Mouse (Mus musculus): Measurements from ENCODE around the gene Ptch1.

Ptch1 gene

DNA sequence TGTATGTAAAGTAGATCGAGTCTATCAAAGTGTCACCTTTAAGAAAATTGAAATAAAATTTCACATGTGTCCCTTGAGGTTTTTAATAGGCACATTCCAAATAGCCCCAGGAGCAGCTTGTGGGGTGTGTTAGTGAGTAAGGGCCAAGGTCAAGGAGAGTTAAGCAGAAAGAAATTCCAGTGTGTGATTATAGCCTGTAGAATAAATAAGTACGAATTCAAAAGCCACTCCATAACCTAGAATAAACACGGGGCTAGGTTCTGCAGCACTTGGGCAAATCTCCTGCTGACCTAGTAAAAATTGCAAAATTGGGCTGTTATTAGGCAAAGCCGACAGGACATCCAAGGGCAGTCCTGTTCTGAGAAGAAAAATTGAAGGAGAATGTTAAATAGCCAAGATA, 38.4 kb downstream of the Ptch1 start:
- DNase-seq (ENCODE audit: low read depth), result no peak

DNA sequence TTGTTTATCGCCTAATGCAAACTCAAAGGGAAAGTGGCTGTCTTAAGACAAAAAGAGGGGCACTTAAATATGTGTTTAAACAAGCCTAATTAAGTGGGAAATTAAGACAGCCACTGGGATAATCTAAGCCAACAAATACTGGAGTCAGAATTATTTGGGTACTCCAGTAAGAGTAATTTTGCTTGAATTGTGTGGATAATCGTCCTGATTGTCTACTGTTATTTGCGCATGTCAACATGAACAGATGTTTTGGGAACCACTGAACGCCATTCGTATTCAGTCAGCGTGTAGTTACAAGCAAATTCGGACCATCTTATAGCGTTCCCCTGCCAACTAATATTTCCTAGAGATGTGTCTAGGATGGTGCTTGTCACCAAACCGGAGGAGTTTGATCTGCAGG, 42.5 kb downstream of the Ptch1 start:
- DNase-seq (ENCODE audit: low read depth), result no peak

GRCm38 (mm10) chr13:63530371-63530764, 43.0 kb downstream of the Ptch1 start:
- DNase-seq (ENCODE audit: low read depth), result no peak

GRCm38 (mm10) chr13:63529602-63530370, 43.6 kb downstream of the Ptch1 start:
- no peak for DNase-seq (ENCODE audit: low read depth)

DNA sequence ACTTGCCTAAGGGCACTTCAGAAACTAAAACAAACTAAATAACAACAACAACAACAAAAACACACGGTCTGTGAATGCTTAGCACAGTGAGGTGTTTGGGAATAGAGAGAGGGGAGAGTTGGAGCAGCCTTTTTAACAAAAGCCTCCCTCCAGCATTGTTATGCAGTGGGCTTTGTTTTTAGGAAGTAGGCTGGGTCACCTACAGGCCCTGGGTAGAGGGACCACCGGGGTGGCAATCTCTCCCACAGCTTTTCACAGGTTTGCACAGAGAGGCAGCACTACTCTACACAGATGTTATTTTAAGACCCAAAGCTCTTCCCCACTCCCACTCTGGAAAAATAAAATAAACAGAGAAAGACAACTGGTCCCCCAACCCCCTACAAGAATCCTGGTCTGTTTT, 44.5 kb downstream of the Ptch1 start:
- no peak for DNase-seq (ENCODE audit: low read depth)

DNA sequence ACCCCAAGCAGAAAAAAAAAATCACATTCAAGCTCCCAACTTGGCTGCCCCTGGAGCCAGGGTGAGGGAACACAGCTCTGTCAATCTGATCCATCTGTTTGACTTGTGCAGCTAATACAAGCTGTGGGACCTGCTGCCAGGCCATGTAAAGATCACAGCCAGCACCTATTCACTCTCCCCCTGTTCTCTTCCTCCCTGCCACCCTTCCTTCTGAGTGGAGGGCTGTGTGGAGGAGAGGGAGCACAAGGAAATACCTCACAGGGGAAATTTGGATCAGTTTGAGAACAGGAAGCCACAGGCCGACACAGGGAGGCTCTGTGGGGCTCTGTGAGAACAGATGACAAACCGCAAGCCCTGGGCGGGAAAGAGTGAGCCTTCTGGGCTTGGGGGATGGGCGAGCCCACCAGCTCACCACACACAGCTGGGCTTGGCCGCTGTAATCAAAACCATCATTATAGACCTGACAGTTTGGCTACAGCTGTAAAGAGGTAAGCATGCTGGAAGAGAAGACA, 45.2 kb downstream of the Ptch1 start:
- peak; percentile 61 for DNase-seq (ENCODE audit: low read depth)

DNA sequence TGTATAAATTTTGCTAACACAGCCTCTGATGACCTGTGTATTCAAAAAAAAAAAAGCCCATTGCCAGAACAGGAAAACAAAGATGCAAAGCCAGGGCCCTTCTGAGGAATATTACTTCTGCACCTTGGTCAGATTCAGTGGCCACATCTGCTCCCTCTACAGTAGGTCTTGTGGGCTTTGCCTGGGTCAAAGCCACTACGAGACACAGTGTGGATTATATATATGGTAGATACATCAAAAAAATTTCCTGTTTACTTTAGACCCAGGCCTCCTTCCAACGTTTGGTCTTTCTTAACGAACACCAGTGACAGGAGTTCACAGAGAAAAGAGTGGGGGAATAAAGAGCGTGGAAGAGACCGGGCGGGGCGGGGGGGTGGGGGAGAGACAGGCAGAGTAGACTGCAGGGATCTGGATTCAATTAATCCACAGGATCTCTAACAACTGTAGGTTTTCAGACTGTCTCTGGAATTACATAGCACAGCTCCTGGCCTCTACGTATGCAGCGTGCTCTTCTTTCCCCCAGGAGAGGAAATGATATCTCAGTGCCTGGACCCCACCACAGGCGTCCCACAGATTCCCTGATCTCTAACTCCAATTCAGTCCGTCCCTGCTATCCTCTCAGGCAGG, 47.7 kb downstream of the Ptch1 start:
- no peak for DNase-seq (ENCODE audit: low read depth)

DNA sequence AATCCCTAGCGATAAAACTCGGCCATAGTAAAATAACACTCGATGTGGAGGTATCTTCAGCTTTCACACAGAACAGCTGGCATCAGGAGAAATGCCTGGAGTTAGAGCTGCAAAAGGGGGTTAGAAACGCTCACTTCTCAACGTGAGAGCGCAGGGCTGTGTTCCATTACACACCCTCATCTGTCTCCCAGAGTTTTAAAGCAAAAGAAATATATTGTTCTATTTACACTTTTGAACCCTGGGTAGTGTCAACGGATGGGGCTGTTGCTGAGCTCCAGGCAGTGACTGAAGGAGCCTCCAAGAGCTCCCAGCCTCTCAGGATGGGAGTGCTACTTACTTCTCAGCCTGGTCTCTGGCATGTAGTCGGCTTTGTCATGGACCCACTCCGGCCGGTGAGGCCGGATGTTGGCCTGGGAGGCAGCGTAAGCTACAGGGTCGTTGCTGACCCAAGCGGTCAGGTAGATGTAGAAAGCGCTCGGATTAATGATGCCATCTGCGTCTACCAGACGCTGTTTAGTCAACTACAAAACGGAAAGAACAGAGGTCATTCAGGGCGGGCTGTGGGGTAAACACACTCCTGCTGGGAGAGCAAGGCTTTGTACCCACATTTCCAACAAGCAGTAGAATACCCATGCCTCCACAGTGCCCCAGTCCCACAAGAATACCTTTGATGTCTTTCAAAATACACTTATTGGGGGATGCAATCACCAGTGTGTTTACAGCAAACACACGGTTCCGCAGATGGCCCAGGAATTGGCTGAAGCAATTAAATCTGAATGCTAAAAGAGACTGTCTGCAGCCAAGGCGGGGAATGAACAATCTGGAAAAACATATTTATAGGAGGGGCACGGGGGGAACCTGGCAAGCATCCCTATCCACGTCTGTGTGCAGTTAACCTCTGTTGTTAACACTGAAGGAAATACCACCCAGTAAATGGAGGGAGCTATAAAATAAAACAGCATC, 48.5 kb downstream of the Ptch1 start:
- DNase-seq (ENCODE audit: low read depth), result no peak

- DNase-seq (ENCODE audit: low read depth), result no peak
These were observed 49.3 kb downstream of the Ptch1 start for GRCm38 (mm10) chr13:63524061-63524460.

DNA sequence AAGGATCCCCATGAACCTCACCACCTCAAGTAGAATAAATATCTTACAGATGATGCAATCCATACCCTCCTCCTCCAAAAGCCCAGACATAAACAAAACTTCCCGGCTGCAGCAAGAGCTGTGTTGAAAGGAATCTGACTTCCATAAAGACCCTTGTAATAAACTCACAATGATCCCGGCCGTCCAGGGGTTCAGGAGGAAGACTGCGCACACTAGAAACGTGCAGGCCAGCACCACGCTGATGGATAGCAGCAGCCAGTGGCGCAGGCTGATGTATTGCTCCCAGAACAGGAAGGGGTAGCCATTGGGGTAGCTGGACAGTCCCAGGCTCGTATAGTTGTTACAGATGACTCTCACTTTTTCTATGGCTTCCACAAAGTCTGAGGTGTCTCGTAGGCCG, 50.6 kb downstream of the Ptch1 start:
- no peak for DNase-seq (ENCODE audit: low read depth)

- no peak for DNase-seq (ENCODE audit: low read depth)
These were observed 53.3 kb downstream of the Ptch1 start for GRCm38 (mm10) chr13:63520110-63520509.

DNA sequence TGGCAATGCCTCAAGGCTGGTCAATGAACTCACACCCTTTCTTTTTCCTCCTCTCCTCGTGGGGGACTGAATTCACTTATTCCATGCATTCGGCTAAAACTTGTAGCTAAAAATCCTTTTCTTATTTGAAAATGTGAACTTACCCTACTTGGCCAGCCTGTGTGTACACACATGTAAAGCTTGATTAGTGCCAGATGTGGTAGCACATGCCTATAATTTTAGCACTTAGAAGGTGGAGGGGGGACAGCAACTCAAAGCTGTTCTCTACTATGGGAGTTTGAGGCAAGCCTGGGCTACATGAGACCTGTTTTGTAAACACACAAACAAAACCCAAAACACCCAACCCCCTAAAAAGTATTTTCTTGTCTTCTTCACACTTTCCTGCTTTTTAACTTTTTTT, 56.9 kb downstream of the Ptch1 start:
- DNase-seq (ENCODE audit: low read depth), result no peak

DNA sequence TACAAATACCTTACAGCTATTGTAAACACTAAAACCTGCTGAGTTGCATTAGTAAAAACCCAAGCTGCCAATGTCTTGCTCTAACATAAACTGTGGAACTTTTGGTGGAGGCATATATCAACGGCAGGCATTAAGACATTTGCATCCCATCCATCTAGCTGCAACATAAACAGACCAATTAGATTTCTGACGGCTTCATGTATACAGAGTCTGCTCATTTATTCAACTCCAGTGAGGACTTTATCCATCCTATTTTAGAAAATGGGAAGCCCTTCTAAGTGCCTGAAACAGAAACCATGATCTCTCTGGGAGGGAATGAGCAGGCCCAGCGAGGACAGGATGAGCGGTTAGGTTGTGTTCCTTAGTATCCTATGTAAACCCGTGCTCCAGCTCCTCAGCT, 57.9 kb downstream of the Ptch1 start:
- DNase-seq (ENCODE audit: low read depth), result no peak

DNA sequence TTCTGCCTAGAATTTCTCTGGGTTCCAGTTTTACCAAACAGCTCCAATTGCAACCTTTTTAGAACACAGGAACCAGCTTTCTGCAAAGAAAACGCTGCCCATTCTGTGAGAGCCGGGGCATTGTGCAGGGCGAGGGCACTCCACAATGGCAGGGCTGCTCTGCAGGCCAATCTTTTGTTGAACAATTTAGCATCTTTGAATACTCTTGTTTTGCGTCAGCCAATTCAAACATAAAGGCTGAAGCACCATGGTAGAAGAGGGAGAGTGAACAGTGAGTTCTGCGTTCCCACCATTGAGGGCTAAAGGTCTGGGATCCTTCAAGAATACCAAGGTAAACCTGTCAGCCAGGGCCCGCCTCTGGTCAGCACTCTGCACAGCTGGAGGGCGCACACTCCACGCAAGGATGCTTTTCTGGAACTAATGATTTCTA, 58.5 kb downstream of the Ptch1 start:
- no peak for DNase-seq (ENCODE audit: low read depth)

- DNase-seq (ENCODE audit: low read depth), result no peak
These were observed 59.9 kb downstream of the Ptch1 start for GRCm38 (mm10) chr13:63513374-63514098.

DNA sequence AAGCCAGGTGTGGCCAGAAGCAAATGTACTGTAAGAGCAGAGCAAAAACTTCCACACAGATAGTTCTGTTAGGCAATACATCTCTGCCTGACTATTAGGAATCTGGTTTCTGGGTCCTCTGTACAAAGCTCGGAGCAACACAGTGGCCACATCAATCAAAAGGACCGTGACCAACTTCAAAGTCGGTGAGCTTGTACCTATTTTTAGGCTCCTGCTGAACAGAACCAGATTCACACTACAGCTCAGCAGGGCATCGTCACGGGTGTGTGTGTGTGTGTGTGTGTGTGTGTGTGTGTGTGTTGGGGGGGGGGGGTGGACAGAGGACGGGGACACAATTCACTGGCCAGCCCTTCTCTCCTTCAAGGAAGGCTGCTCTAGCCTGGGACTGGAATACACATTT, 61.0 kb downstream of the Ptch1 start:
- DNase-seq (ENCODE audit: low read depth), result no peak

DNA sequence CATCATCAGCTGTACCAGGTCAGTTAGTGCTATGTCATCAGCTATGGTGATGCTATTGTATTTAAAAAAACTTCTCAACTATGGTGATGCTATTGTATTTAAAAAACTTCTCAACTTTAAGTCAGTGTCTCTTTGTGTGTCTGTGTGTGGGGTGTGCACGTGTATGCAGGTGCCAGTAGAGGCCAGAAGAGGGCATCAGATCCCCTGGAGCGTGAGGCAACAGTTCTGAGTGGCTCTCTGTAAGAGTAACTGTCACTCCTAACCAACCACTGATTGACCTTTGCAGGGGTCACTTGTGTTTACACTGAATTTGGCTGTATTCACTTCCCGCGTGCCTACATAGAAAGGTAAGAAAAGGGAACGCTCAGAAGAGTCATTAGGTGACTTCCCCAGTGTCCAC, 65.6 kb downstream of the Ptch1 start:
- no peak for DNase-seq (ENCODE audit: low read depth)

DNA sequence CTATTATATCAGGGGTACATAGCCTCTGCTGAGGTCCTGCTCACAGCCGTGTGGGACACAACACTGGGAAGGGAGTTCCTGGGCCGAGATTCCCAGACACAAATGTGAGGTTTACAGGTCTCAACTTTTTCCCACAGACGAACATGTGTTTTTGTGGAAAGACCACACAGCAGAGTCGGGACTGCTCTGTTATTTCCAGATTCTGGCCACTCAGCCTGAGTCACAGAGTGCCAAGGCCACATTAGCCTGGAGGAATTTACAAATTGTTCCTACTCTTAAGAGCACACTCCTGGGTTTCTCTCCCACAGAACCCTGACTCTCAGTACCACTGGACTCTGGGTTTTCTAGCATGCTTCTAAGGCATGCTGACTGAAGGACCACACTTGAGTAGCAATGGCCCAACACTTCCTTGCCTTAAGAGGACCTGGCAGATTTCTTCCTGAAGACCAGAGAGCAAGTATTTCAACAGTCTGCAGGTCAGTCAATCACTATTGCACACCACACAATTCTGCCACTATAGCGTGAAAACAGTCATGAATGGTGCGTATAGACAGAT, 66.3 kb downstream of the Ptch1 start:
- DNase-seq (ENCODE audit: low read depth), result no peak

GRCm38 (mm10) chr13:63506364-63506763, 67.0 kb downstream of the Ptch1 start:
- DNase-seq (ENCODE audit: low read depth), result no peak

DNA sequence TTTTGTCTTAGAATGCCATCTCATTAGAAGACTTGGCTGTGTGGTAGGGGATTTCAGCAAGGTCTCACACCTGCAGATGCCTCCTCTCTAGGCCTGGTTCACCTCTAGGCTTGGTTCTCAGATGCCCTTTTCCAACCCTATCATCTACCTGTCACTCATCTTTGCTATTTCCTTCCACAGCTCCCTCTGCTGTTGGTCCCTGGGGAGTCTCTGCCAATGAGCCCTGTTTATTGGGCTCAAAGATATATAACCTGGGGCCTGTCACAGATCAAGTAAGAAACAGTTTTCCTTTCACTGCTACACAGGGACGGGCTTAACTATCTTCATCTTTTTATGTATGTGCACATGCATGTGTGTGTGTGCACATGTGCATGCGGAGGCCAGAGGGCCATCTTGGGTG, 71.0 kb downstream of the Ptch1 start:
- DNase-seq (ENCODE audit: low read depth), result no peak

DNA sequence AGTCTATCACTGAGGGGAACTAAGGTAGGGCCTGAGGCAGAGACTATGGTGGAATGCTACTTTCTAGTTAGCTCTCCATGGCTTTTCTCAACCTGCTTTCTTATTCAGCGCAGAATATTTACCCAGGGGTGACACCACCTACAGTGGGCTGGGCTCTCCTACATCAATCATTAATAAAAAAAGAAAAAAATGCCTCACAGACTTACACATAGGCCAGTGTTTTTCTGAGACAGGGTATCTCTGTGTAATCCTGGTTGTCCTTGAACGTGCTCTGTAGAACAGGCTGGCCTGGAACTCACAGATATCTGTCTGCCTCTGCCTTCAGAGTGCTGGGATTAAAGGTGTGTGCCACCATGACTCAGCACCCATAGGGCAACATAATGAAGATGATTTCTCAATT, 73.9 kb downstream of the Ptch1 start:
- no peak for DNase-seq (ENCODE audit: low read depth)

Data from naive thymus-derived CD4-positive, alpha-beta T cell, adult 2 months (primary cell).